Mouse (Mus musculus) layer of hippocampus, postnatal 36 days (tissue): ENCODE measurements around the gene Olfr640. TPM values are rescaled to one million over a fixed set of nuclear protein-coding genes. Genes with fewer than 3 reads are reported as not detected.

Source experiments
- DNase-seq, 2 experiments: peaks; one replicate each; pipeline ENCODE4 v3.0.0; 2022
- total RNA-seq, 2 experiments: library from RNA; stranded (reverse); gene quantifications; 2 replicates each; pipeline ENCODE4 v1.2.3; 2021

Gene Olfr640
- not detected for total RNA-seq

- no peak for DNase-seq
These were observed at the start of gene Olfr640 for GRCm38 (mm10) chr7:104025473-104025872. Gene Olfr640, minus strand, starts transcription at chr7:104025573.

DNA sequence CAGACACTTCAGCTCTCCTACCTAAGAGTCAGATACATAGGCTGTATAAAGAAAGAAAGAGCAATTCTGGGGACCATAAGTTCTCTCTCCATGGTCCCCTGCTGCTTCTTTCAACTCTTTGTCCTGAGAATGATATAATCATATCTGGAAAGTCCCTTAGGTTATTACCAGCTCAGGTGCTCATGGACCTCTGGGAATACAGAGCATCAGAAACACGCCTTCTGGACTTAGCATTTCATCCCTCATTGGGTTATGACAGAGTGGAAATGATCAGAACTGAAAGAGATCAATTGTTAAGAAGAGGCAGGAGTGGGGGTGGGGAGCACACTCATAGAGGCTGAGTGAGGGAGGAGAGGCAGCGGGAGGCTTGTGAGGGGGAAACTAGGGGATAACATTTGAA is 46.4 kb upstream of the Olfr640 start, which contains the start of gene Olfr644:
Olfr644 (minus strand) TSS at position 101 of the 400 bp plus-strand sequence.
- no peak for DNase-seq

- no peak for DNase-seq
These were observed 36.0 kb upstream of the Olfr640 start, which contains the start of gene 4930516K23Rik for GRCm38 (mm10) chr7:104061345-104061744. Gene 4930516K23Rik, minus strand, starts transcription at chr7:104061445.

- DNase-seq = no peak
These were observed 33.8 kb upstream of the Olfr640 start for GRCm38 (mm10) chr7:104059215-104059614.

DNA sequence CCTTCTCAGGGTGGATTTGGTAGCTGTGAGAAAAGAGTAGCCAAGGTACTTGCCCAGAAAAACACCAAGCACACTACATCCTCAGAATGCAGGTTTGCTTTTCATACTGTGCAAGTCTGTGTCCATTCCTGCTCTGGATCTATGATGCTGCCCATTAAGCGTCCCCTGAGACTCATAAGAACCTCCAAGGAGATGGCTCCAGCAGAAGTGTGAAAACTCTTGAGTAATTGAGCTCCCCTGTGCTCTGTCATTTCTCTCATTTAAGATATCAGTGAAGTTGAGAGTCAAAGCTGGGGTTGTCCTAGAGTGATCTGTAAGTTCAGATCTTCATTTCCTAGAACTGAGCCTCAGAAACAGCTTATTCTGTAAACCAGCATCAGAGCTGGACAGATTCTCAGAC is 27.2 kb upstream of the Olfr640 start, which contains the start of gene Olfr642:
Olfr642 (minus strand) TSS at position 101 of the 400 bp plus-strand sequence.
- no peak for DNase-seq

DNA sequence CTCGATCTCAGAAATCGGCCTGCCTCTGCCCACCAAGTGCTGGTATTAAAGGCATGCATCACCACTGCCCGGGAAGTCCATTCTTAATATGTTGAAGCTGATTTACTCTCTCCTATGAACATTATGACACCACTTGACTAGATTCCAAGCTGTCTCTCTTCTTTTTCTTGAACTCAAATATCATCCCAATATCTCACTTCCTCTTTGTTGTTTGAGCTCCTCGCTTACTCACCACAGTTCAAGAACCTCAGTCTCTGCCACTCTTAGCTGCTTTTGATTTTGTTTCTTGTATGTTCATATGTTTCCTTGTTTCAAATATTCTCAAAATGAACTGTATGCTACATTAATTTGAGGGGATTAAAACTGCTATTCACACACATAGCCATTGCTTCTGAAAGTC is 25.4 kb upstream of the Olfr640 start:
- no peak for DNase-seq

DNA sequence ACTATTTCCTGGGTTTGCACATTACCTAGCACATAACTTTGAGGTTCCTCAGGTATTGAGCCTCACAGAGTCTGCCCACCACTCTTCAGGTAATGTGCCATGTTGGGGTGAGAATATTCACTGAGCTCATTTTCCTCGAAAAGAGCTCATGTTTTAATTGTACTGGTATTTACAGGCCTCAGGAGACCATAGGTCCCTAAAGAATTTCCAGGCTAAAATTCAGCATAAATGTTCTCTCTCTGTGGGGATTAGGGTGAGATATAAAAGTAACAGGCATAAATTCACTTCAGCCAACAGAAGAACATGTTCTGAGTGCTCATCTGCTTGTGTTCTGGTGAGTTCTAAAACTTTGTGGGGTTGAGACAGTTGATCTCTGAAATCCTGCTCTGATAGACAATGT is 9.8 kb upstream of the Olfr640 start, which contains the start of gene Olfr641:
Olfr641 (plus strand) TSS at position 301 of the 400 bp plus-strand sequence.
- DNase-seq = no peak

GRCm38 (mm10) chr7:104026978-104027377 is 1.6 kb upstream of the Olfr640 start:
- no peak for DNase-seq

DNA sequence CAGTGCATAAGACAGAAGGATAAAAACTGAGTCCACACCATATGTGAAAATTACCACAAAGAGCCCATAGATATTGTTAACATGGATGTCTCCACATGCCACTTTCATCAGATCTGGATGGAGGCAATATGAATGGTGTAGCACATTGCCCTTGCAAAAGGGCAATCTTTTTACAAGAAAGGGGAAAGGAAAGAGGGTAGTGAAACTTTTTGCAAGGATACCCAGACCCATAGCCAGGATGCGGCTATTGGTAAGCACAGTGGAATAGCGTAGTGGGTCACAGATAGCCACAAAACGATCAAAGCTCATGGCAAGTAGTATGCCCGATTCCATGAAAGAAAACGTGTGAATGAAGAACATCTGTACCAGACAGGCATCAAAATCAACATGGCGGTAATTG is 3.7 kb downstream of the Olfr640 start:
- DNase-seq = no peak

DNA sequence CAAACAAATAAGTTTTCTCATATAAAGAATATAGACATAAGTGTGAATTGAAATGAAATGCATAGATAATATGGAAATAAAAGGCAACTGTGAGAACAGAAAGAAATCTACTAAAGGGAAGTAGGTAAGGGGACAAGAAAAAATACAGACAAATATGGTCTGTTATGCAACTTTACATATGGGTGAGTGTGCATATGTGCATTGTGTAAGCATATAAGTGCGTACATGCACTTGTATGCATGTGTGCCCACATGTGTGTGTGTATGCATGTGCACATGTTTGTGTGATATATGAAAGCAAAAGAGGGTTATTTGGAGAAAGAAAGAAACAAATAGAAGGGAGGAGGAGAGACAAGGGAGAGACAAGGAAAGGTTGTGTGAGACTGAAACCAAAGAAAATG is 6.4 kb downstream of the Olfr640 start:
- DNase-seq = no peak

- DNase-seq = no peak
These were observed 8.2 kb downstream of the Olfr640 start, which contains the start of gene Olfr639 for GRCm38 (mm10) chr7:104017203-104017602. Gene Olfr639, minus strand, starts transcription at chr7:104017303.

DNA sequence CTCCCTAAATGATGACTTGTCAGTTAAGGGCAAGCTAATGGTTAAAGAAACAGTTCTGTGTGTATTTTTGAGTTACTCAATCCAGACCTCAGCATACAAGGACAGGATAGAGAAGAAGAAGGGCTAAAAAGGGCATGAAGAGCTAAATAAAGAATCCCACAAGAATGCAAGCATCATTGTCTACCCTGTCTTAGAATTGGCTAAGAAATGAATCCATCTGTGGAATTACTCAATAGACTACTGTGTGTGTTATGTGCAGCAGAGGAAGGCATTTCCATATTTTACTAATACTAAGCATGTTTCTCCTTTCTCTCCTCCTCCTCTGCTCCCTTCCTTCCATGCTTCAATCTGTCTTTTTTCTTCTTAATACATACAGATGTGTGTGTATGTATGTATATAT is 26.2 kb downstream of the Olfr640 start:
- DNase-seq = no peak

DNA sequence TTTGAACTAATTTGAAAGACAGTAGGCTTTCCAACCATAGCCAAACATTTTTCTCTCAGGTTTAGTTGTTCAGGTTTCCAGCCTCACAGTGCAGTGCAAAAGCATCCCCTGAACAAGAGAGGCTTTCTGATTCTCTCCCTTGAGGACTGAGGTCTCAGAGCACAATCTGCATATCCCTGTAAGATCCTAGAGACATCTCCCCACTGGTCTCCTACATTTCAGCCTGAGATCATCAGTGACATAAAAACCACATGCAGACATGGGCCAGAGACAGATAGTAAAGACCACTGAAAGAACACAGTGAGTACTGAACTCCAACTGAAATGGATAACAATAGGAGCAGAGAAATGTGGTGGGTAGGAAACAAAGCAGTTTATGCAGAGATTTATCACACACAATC is 26.9 kb downstream of the Olfr640 start, which contains the start of gene Olfr638:
Olfr638 (plus strand) TSS at position 301 of the 400 bp plus-strand sequence.
- DNase-seq = no peak

DNA sequence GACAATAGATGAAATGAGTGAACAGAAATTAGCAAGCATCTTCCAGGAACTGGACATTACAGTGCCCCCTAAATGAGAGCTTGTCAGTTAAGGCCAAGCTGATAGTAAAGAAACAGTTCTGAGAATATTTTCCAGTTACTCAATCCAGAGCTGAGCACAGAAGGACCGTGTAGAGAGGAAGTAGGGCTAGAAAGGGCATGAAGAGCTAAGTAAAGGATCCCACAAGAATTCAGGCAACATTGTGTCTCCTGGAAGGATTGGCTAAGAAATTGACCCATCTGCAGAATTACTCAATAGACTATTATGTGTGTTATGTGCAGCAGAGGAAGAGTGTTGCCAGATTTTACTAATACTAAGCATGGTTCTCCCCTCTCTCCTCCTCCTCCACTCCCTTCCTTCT is 53.6 kb downstream of the Olfr640 start:
- DNase-seq = no peak

DNA sequence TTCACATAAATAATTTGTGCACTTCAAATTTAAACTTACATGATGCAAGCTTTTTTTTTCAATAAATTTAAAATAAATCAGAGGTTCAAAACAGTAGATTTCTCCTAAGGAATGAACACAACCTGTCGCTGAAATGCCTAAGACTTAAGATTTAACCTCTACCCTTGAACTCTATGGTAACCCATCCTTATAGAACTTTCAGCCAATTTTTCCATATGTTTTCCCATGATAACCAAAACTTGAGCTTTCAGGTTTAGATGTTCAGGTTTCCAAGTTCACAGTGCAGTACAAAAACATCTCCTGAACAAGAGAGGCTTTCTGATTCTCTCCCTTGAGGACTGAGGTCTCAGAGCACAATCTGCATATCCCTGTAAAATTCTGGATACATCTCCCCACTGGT is 54.5 kb downstream of the Olfr640 start, which contains the start of gene Olfr635:
Olfr635 (plus strand) TSS at position 301 of the 400 bp plus-strand sequence.
- no peak for DNase-seq

Other genes starting within 250 kb of the Olfr640 start
- gene Olfr68, start 245.9 kb downstream of the Olfr640 start, total RNA-seq = not detected
- not detected for gene Olfr67, start 233.8 kb downstream of the Olfr640 start, total RNA-seq
- 10 to 100 TPM; 35.4 to 54.6 TPM for gene Hbb-bt, start 211.6 kb downstream of the Olfr640 start, total RNA-seq
- 100 to 1,000 TPM; 247 to 439 TPM for gene Hbb-bs, start 197.5 kb downstream of the Olfr640 start, total RNA-seq
- not detected for gene Hbb-bh2, start 185.1 kb downstream of the Olfr640 start, total RNA-seq
- gene Hbb-bh1, start 182.4 kb downstream of the Olfr640 start, total RNA-seq = not detected
- not detected for gene Hbb-y, start 172.4 kb downstream of the Olfr640 start, total RNA-seq
- gene Olfr66, start 139.3 kb downstream of the Olfr640 start, total RNA-seq = not detected
- gene Olfr64, start 131.1 kb downstream of the Olfr640 start, total RNA-seq = not detected
- not detected for gene Olfr65, start 122.1 kb downstream of the Olfr640 start, total RNA-seq
- gene Olfr631, start 96.7 kb downstream of the Olfr640 start, total RNA-seq = not detected
- gene Olfr632, start 91.2 kb downstream of the Olfr640 start, total RNA-seq = not detected
- gene Olfr633, start 81.1 kb downstream of the Olfr640 start, total RNA-seq = not detected
- gene Olfr635, start 54.4 kb downstream of the Olfr640 start, total RNA-seq = under 1 TPM; 0.10 to 0.13 TPM
- gene Olfr638, start 26.8 kb downstream of the Olfr640 start, total RNA-seq = not detected
- under 1 TPM; 0.08 to 0.17 TPM for gene Olfr639, start 8.3 kb downstream of the Olfr640 start, total RNA-seq
- gene Olfr641, start 9.9 kb upstream of the Olfr640 start, total RNA-seq = not detected
- not detected for gene Olfr642, start 27.1 kb upstream of the Olfr640 start, total RNA-seq
- not detected for gene 4930516K23Rik, start 35.9 kb upstream of the Olfr640 start, total RNA-seq
- gene Olfr644, start 46.3 kb upstream of the Olfr640 start, total RNA-seq = not detected
- gene Olfr645, start 59.9 kb upstream of the Olfr640 start, total RNA-seq = not detected
- gene Olfr646, start 79.3 kb upstream of the Olfr640 start, total RNA-seq = under 1 TPM in 1 of 2 experiments, not detected in 1; 0.13 TPM
- not detected for gene Ubqln5, start 104.3 kb upstream of the Olfr640 start, total RNA-seq
- gene Olfr643, start 111.8 kb upstream of the Olfr640 start, total RNA-seq = not detected
- gene Ubqln3, start 117.7 kb upstream of the Olfr640 start, total RNA-seq = not detected
- gene Ubqlnl, start 125.0 kb upstream of the Olfr640 start, total RNA-seq = not detected
- not detected for gene Olfm5, start 139.3 kb upstream of the Olfr640 start, total RNA-seq
- gene Olfr648, start 157.8 kb upstream of the Olfr640 start, total RNA-seq = under 1 TPM; 0.27 to 0.30 TPM
- gene Olfr649, start 170.4 kb upstream of the Olfr640 start, total RNA-seq = not detected
- under 1 TPM in 1 of 2 experiments, not detected in 1; 0.22 TPM for gene Trim6, start 193.2 kb upstream of the Olfr640 start, total RNA-seq
- gene Trim34a, start 218.9 kb upstream of the Olfr640 start, total RNA-seq = 1 to 10 TPM; 1.4 to 2.2 TPM